Mouse (Mus musculus): ENCODE data around the gene Stk4. TPM values are rescaled to one million over a fixed set of nuclear protein-coding genes. Genes with fewer than 3 reads are reported as not detected.

Stk4 gene
- polyA plus RNA-seq, 1 experiment from 2014 or later: 15.2 TPM

DNA sequence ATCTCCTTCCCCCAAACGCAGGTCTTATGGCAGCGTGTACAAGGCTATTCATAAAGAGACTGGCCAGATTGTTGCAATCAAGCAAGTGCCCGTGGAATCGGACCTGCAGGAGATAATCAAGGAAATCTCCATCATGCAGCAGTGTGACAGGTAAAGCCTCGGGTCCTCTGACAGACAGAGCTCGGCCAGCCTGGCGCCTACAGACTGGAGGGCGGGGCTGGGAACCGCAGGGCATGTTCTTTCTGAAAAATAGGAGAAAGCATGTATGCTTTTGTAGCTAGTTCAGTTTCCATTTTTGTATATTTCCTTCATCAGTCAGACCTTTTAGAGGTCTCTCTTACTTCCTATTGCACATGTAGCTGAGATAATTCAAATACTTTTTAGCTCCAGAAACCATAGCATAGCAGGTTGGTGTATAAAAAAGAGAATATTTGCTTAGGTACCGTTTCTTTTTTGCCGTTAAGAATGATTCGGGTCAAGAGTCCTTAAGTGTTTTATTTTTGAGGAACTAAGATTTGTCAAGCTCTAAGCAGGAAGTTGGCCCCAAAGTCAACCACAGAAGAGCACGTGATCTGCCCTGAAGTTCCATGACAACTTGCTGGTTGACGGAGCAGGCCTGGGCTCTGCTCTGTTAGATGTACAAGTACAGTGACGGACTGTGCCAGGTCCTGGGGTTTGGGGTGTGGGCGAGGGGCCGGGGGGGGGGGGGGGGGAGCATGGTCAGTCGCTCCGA, 13.7 kb downstream of the Stk4 start:
- TF ChIP-seq CTCF (IDR thresholded peaks at IDR 0.05; ENCODE audit: low read depth): no peak
- H3K4me2 ChIP-seq (ENCODE audit: low read length): no peak overlapping the region
- H3K4me3 ChIP-seq (replicated peaks; ENCODE audit: low read depth, low read length): no peak overlapping the region
- H3K27ac ChIP-seq: no peak overlapping the region
- H3K27me3 ChIP-seq (ENCODE audit: insufficient read depth, low read length): no peaks in the 10 kb centered on the region
- H3K4me1 ChIP-seq (replicated peaks; ENCODE audit: insufficient read depth, low read length): no peaks in the 10 kb centered on the region
- 87% methylated on average over 19 of the region's 19 CpGs for WGBS
- peaks cover 56% of the 10 kb centered on the region for H3K36me3 ChIP-seq (ENCODE audit: insufficient read depth, low read length)
- ATAC-seq (replicated peaks; ENCODE audit: low FRiP score, low read depth): no peak
- no peak overlapping the region for H3K9ac ChIP-seq (ENCODE audit: low read depth, low read length)
- DNase-seq (ENCODE audit: low spot score): no peak
- H3K9me3 ChIP-seq (replicated peaks; ENCODE audit: low read length): no peaks in the 10 kb centered on the region

DNA sequence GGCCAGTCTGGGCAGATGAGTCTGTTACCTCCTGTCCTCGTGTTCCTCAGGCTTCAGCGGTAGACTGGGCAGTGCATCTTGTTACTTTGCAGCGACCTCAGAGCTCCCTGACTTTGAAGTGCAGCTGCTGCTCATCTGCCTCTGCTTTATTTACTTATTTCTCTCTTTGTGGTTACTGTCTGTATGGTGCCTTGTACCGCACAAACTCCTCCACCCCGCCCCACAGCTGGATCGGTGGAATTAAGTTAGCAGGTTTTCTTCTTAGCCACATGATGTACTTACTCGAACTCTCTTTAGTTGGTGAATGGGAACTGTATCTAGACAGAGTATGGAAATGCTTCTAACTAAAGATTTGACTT, 14.2 kb downstream of the Stk4 start:
- Histone ChIP-seq H3K4me1 (replicated peaks; ENCODE audit: insufficient read depth, low read length) (no peaks in the 10 kb centered on the region), H3K27ac (no peak overlapping the region), H3K27me3 (ENCODE audit: insufficient read depth, low read length) (no peaks in the 10 kb centered on the region), H3K36me3 (ENCODE audit: insufficient read depth, low read length) (peaks cover 61% of the 10 kb centered on the region), H3K4me2 (ENCODE audit: low read length) (no peak overlapping the region), H3K9ac (ENCODE audit: low read depth, low read length) (no peak overlapping the region), H3K9me3 (replicated peaks; ENCODE audit: low read length) (no peaks in the 10 kb centered on the region), H3K4me3 (replicated peaks; ENCODE audit: low read depth, low read length) (no peak overlapping the region)
- ATAC-seq (replicated peaks; ENCODE audit: low FRiP score, low read depth) (no peak), DNase-seq (ENCODE audit: low spot score) (no peak)
- no peak for TF ChIP-seq CTCF (IDR thresholded peaks at IDR 0.05; ENCODE audit: low read depth)
- 82% methylated on average over 7 of the region's 7 CpGs for WGBS

DNA sequence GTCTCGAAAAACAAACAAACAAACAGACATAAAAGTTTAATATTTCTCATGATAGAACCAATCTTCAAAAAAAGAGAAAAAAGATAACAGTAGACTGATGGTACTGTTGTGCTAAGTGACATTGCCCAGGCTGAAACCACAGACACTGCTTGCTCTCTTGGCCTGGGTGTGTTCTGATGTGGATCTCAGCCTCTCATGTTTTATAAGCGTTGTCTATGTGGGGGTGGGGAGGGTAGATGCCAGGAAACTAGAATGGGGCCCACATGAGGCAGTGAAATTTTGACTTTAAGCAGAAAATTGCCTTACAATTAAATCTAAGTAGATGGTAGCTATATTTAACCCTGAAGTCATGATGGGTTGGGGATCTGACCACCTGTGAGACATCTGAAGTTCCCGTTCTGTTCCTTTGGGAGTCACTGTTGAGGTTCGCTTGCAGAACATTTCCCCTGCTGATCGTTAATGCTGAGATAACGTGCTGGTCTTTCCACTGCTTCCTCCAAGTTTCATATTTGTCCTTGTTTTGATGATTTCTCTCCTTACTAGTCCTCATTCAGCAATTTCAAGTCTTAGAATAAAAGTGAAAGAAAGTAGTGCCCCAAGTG, 17.4 kb downstream of the Stk4 start:
- no peak for DNase-seq (ENCODE audit: low spot score)
- Histone ChIP-seq H3K27ac (no peak overlapping the region), H3K36me3 (ENCODE audit: insufficient read depth, low read length) (peaks cover 39% of the 10 kb centered on the region), H3K4me3 (replicated peaks; ENCODE audit: low read depth, low read length) (no peak overlapping the region), H3K9me3 (replicated peaks; ENCODE audit: low read length) (no peaks in the 10 kb centered on the region), H3K4me2 (ENCODE audit: low read length) (no peak overlapping the region), H3K27me3 (ENCODE audit: insufficient read depth, low read length) (no peaks in the 10 kb centered on the region), H3K4me1 (replicated peaks; ENCODE audit: insufficient read depth, low read length) (no peaks in the 10 kb centered on the region), H3K9ac (ENCODE audit: low read depth, low read length) (no peak overlapping the region)
- TF ChIP-seq CTCF (IDR thresholded peaks at IDR 0.05; ENCODE audit: low read depth): no peak
- ATAC-seq (replicated peaks; ENCODE audit: low FRiP score, low read depth): no peak
- WGBS: 86% methylated on average over 6 of the region's 6 CpGs

DNA sequence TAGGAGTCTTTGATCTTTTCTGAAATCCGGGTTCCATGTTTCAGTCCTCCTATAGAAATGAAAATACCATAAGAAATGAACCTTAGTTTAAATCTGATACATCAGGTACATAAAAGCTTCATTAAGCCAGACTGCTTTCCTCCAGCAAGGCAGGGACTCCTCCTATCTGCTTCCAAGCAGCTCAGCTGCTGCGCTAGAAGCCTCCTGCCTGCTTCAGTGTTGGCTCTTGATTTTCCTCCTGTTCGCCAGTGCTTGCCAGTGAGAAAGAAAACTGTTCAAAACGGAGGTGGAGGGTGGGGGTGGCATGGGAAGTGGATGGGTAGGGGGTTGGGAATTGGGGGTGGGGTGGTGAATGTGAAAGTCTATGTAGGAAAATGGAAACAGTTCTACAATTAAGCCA, 19.4 kb downstream of the Stk4 start:
- Histone ChIP-seq H3K4me2 (ENCODE audit: low read length) (no peak overlapping the region), H3K4me3 (replicated peaks; ENCODE audit: low read depth, low read length) (no peak overlapping the region), H3K36me3 (ENCODE audit: insufficient read depth, low read length) (peaks cover 28% of the 10 kb centered on the region), H3K9ac (ENCODE audit: low read depth, low read length) (no peak overlapping the region), H3K27me3 (ENCODE audit: insufficient read depth, low read length) (no peaks in the 10 kb centered on the region), H3K4me1 (replicated peaks; ENCODE audit: insufficient read depth, low read length) (no peaks in the 10 kb centered on the region), H3K9me3 (replicated peaks; ENCODE audit: low read length) (no peaks in the 10 kb centered on the region), H3K27ac (no peak overlapping the region)
- no peak for ATAC-seq (replicated peaks; ENCODE audit: low FRiP score, low read depth)
- TF ChIP-seq CTCF (IDR thresholded peaks at IDR 0.05; ENCODE audit: low read depth): no peak
- no peak for DNase-seq (ENCODE audit: low spot score)
- WGBS: 84% methylated on average over 4 of the region's 4 CpGs

DNA sequence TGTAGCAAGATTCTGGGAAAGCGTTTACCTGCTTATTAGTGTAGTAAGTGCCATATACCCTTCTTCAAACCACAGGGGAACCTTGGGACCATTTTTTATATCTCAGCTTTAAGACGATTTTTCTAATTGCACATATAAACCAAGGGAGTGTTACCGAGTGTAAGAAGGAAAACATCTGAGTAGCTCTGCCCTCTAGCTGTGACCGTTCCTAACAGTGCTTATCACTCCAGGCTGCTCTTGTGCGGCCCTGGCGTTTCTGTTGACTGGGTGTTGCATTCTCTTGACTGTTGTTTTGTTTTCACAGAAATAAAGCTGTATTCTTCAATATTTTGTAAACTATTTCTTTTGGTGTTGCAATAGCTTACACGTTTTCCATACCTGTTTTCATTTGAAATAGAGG, 24.0 kb downstream of the Stk4 start:
- no peaks in the 10 kb centered on the region for H3K9me3 ChIP-seq (replicated peaks; ENCODE audit: low read length)
- TF ChIP-seq CTCF (IDR thresholded peaks at IDR 0.05; ENCODE audit: low read depth): no peak
- H3K36me3 ChIP-seq (ENCODE audit: insufficient read depth, low read length): peaks cover 24% of the 10 kb centered on the region
- no peak overlapping the region for H3K27ac ChIP-seq
- H3K4me1 ChIP-seq (replicated peaks; ENCODE audit: insufficient read depth, low read length): no peaks in the 10 kb centered on the region
- WGBS: 69% methylated on average over 7 of the region's 7 CpGs
- no peak overlapping the region for H3K4me2 ChIP-seq (ENCODE audit: low read length)
- DNase-seq (ENCODE audit: low spot score): no peak
- H3K9ac ChIP-seq (ENCODE audit: low read depth, low read length): no peak overlapping the region
- no peaks in the 10 kb centered on the region for H3K27me3 ChIP-seq (ENCODE audit: insufficient read depth, low read length)
- no peak for ATAC-seq (replicated peaks; ENCODE audit: low FRiP score, low read depth)
- no peak overlapping the region for H3K4me3 ChIP-seq (replicated peaks; ENCODE audit: low read depth, low read length)

DNA sequence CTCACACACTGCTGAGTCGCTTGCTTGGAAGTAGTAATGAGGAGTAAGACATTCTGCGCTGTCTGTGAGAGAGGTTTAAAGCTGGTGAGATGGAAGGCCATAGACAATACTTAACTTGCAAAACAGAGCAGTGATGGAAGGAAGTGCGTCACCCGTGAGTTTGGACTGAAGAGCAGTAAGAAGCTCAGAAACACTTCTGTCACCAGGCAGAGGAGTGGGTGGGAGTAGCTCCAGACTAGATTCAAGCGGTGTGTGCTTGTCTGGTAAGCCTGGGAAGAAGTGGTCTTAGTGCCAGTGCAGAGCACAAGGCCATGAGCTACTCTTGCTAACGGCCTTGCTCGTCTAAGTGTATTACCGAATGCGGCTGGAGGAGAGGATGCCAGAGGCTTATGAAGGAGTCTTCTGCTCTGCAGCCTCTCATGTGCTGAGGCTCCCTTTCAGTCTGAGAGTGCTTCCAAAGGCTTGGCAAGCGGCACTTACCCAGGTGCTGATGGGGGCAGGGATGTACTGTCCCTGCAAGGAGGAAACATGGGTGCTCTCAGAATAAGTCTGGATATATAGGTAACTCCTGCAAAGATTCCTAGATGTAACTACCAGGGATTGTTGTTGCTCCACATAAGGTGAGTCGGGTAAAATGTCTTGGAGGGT, 28.6 kb downstream of the Stk4 start:
- Histone ChIP-seq H3K4me3 (replicated peaks; ENCODE audit: low read depth, low read length) (no peak overlapping the region), H3K4me2 (ENCODE audit: low read length) (no peak overlapping the region), H3K4me1 (replicated peaks; ENCODE audit: insufficient read depth, low read length) (no peaks in the 10 kb centered on the region), H3K27me3 (ENCODE audit: insufficient read depth, low read length) (no peaks in the 10 kb centered on the region), H3K27ac (no peak overlapping the region), H3K9me3 (replicated peaks; ENCODE audit: low read length) (no peaks in the 10 kb centered on the region), H3K9ac (ENCODE audit: low read depth, low read length) (no peak overlapping the region), H3K36me3 (ENCODE audit: insufficient read depth, low read length) (peaks cover 33% of the 10 kb centered on the region)
- no peak for DNase-seq (ENCODE audit: low spot score)
- 92% methylated on average over 11 of the region's 11 CpGs for WGBS
- no peak for TF ChIP-seq CTCF (IDR thresholded peaks at IDR 0.05; ENCODE audit: low read depth)
- no peak for ATAC-seq (replicated peaks; ENCODE audit: low FRiP score, low read depth)

All from kidney, postnatal 0 days (tissue).